15 mouse cellular contexts compared by ENCODE assay signal in the genomic region with DNA sequence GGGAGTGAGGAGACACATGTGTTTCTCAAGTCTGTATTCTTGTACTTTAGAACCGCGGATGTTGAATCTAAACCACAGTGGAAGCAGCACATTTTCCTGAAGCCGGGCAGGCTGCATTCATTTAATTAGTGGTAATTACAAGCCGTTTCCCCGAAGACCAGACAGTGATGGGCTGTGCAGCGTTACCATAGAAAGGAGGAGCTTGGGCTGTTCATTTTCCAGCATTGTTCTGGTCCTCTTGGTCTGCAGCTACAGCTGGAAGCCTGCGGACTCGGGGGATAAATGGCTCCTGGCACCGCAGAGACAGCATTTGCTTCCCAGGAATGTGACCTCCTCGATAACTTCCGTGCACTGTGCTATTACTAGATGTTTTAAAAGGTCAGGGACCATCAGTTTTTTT. TPM values are rescaled to one million over a fixed set of nuclear protein-coding genes. Genes with fewer than 3 reads are reported as not detected.
DNase-seq lines count a peak whose midpoint lies in the region; ATAC-seq lines count a peak whose summit lies in the region.
"Had no signal": no experiment of that assay in that cellular context is flagged by ENCODE, and none has a peak within 500 bp of the region (broad histone marks: within the 10 kb centered on the region; RNA-seq: fewer than 3 reads in every experiment).

No protein-coding gene starts in this region.

- no peak for DNase-seq in intestine, embryonic 14.5 days (ENCODE audit: low spot score)
- DNase-seq in embryonic facial prominence, embryonic 10.5 days (ENCODE audit: low spot score), result peak; percentile 17
- peak; percentile 65 for DNase-seq in hindbrain, embryonic 14.5 days (ENCODE audit: low spot score)
- peak; percentile 21 for DNase-seq in neural tube, embryonic 10.5 days (ENCODE audit: extremely low spot score, low spot score)
- DNase-seq in yolk sac, embryonic 10.5 days (ENCODE audit: low spot score), result no peak
- DNase-seq: B cell, adult 2 months; cerebellum, adult 8-10 months; kidney, adult 11 months had no signal

- WGBS in intestine, embryonic 14.5 days, result 13% methylated on average over 11 of the region's 11 CpGs
- 18% methylated on average over 11 of the region's 11 CpGs for WGBS in intestine, embryonic 16.5 days
- WGBS in embryonic facial prominence, embryonic 10.5 days, result 9% methylated on average over 11 of the region's 11 CpGs
- WGBS in hindbrain, embryonic 14.5 days, result 8% methylated on average over 11 of the region's 11 CpGs

- H3K9ac ChIP-seq in intestine, embryonic 14.5 days (ENCODE audit: low read length), result no peak overlapping the region
- H3K9ac ChIP-seq in intestine, embryonic 16.5 days (ENCODE audit: low read depth, low read length), result no peak overlapping the region
- peak overlapping the region; percentile 35 for H3K9ac ChIP-seq in hindbrain, embryonic 14.5 days
- H3K9ac ChIP-seq: liver, embryonic 14.5 days had no signal

- H3K4me1 ChIP-seq in intestine, embryonic 14.5 days (replicated peaks; ENCODE audit: control insufficient read depth, insufficient read depth, low read length), result no peaks in the 10 kb centered on the region
- H3K4me1 ChIP-seq in intestine, embryonic 16.5 days (ENCODE audit: control insufficient read depth, insufficient read depth, low read length), result no peaks in the 10 kb centered on the region
- peaks cover 6% of the 10 kb centered on the region for H3K4me1 ChIP-seq in embryonic facial prominence, embryonic 10.5 days
- no peaks in the 10 kb centered on the region for H3K4me1 ChIP-seq in hindbrain, embryonic 14.5 days (replicated peaks; ENCODE audit: control insufficient read depth, insufficient read depth, low read length)

- ATAC-seq in intestine, embryonic 14.5 days (replicated peaks; ENCODE audit: low FRiP score, low TSS enrichment, low read depth), result no peak
- ATAC-seq in intestine, embryonic 16.5 days, result no peak
- ATAC-seq in hindbrain, embryonic 14.5 days (ENCODE audit: low FRiP score), result peak; percentile 73; the same call in 1 of the 2 replicates
- no peak for ATAC-seq in megakaryocyte, adult 5-6 weeks (ENCODE audit: poor library complexity, severe bottlenecking)
- ATAC-seq in inflammation-experienced regulatory T-cells, adult 6 months, result no peak

- H3K9me3 ChIP-seq in intestine, embryonic 14.5 days (ENCODE audit: control insufficient read depth, low read length), result no peaks in the 10 kb centered on the region
- H3K9me3 ChIP-seq in intestine, embryonic 16.5 days (ENCODE audit: control insufficient read depth, low read length), result no peaks in the 10 kb centered on the region
- H3K9me3 ChIP-seq in embryonic facial prominence, embryonic 10.5 days, result no peaks in the 10 kb centered on the region
- no peaks in the 10 kb centered on the region for H3K9me3 ChIP-seq in hindbrain, embryonic 14.5 days (ENCODE audit: control insufficient read depth, low read length)

- no peak overlapping the region for H3K4me3 ChIP-seq in intestine, embryonic 14.5 days (ENCODE audit: low read depth, low read length)
- no peak overlapping the region for H3K4me3 ChIP-seq in intestine, embryonic 16.5 days (ENCODE audit: low read length)
- peak overlapping the region; percentile 38 for H3K4me3 ChIP-seq in embryonic facial prominence, embryonic 10.5 days
- peak overlapping the region; percentile 9; the same call in 1 of the 2 replicates for H3K4me3 ChIP-seq in hindbrain, embryonic 14.5 days (replicated peaks; ENCODE audit: low read length)
- H3K4me3 ChIP-seq: myocyte had no signal

- H3K27ac ChIP-seq in intestine, embryonic 14.5 days (ENCODE audit: low read depth), result no peak overlapping the region
- H3K27ac ChIP-seq in intestine, embryonic 16.5 days (ENCODE audit: low read length), result no peak overlapping the region
- no peak overlapping the region; the same call in 1 of the 2 replicates for H3K27ac ChIP-seq in embryonic facial prominence, embryonic 10.5 days (replicated peaks)
- H3K27ac ChIP-seq in hindbrain, embryonic 14.5 days, result no peak overlapping the region
- H3K27ac ChIP-seq: liver, embryonic 14.5 days had no signal

- H3K36me3 ChIP-seq in intestine, embryonic 14.5 days (ENCODE audit: control insufficient read depth, insufficient read depth, low read length), result no peaks in the 10 kb centered on the region
- H3K36me3 ChIP-seq in intestine, embryonic 16.5 days (ENCODE audit: control insufficient read depth, insufficient read depth, low read length), result no peaks in the 10 kb centered on the region
- no peaks in the 10 kb centered on the region for H3K36me3 ChIP-seq in embryonic facial prominence, embryonic 10.5 days (replicated peaks)
- no peaks in the 10 kb centered on the region for H3K36me3 ChIP-seq in hindbrain, embryonic 14.5 days (replicated peaks; ENCODE audit: control insufficient read depth, insufficient read depth)

- no peaks in the 10 kb centered on the region for H3K27me3 ChIP-seq in intestine, embryonic 14.5 days (replicated peaks; ENCODE audit: control insufficient read depth, insufficient read depth, low read length)
- H3K27me3 ChIP-seq in intestine, embryonic 16.5 days (replicated peaks; ENCODE audit: control insufficient read depth, insufficient read depth, low read length), result no peaks in the 10 kb centered on the region
- H3K27me3 ChIP-seq in embryonic facial prominence, embryonic 10.5 days (replicated peaks; ENCODE audit: low read depth, poor library complexity, severe bottlenecking), result peaks cover 12% of the 10 kb centered on the region; the same call in 1 of the 2 replicates
- H3K27me3 ChIP-seq in hindbrain, embryonic 14.5 days (ENCODE audit: control insufficient read depth, insufficient read depth, low read length), result no peaks in the 10 kb centered on the region; the same call in none of the 2 replicates

- H3K4me2 ChIP-seq in intestine, embryonic 14.5 days (ENCODE audit: low read length), result peak overlapping the region; percentile 41
- H3K4me2 ChIP-seq in intestine, embryonic 16.5 days (ENCODE audit: low read depth, low read length), result no peak overlapping the region
- peak overlapping the region; percentile 46 for H3K4me2 ChIP-seq in hindbrain, embryonic 14.5 days (replicated peaks)

RNA-seq across cellular contexts. Expression of a gene that starts 37.6 kb away (rescaled TPM):
- polyA plus RNA-seq in intestine, embryonic 14.5 days (2014; fragmentation: Nextera tagmentation; extraction: Ambion mirVana), result not detected in 2 replicates
- polyA plus RNA-seq in intestine, embryonic 16.5 days (2015; fragmentation: Nextera tagmentation; extraction: Ambion mirVana), result not detected in 2 replicates
- 0.47 and 0.78 TPM in 2 replicates for polyA plus RNA-seq in embryonic facial prominence, embryonic 10.5 days (2016; fragmentation: Nextera tagmentation; extraction: Ambion mirVana)
- polyA plus RNA-seq in hindbrain, embryonic 14.5 days (2014; fragmentation: Nextera tagmentation; extraction: Ambion mirVana), result 9.2 and 10.6 TPM in 2 replicates
- total RNA-seq in megakaryocyte, adult 5-6 weeks (2015), result not detected in 2 replicates
- total RNA-seq in megakaryocyte, adult 5-6 weeks (2017), result not detected in 2 replicates
- not detected for polyA plus RNA-seq in inflammation-experienced regulatory T-cells, adult 6 months (2017; shearing (Covaris generic))
- total RNA-seq: gastrocnemius, adult 8-10 months had no signal
- polyA plus RNA-seq: liver, embryonic 14.5 days; myocyte; small intestine, adult 2 months had no signal

Comparison
In these comparisons a context has a peak if more than half of its experiments do, and no peak if none do; other contexts are left out.
1. DNase-seq: peak in embryonic facial prominence, embryonic 10.5 days (single experiment), hindbrain, embryonic 14.5 days (single experiment) and neural tube, embryonic 10.5 days (single experiment); none in intestine, embryonic 14.5 days (single experiment) and yolk sac, embryonic 10.5 days (single experiment).
2. H3K4me3 ChIP-seq: peak in embryonic facial prominence, embryonic 10.5 days (single experiment) and hindbrain, embryonic 14.5 days (single experiment); none in intestine, embryonic 14.5 days (single experiment) and intestine, embryonic 16.5 days (single experiment).